Mouse (Mus musculus): ENCODE measurements around the gene Gpc3. TPM values are rescaled to one million over a fixed set of nuclear protein-coding genes. Genes with fewer than 3 reads are reported as not detected.

Gene Gpc3
- 13.2 and 58.4 TPM in 2 replicates for polyA plus RNA-seq (2014; fragmentation: Nextera tagmentation; extraction: Ambion mirVana)

- no peaks in the 10 kb centered on the region for H3K4me1 ChIP-seq (ENCODE audit: control insufficient read depth, insufficient read depth, low read length)
- H3K27ac ChIP-seq (replicated peaks; ENCODE audit: low read depth, low read length), result no peak within 1 kb of the TSS
- no peaks in the 10 kb centered on the region for H3K36me3 ChIP-seq (ENCODE audit: control insufficient read depth, insufficient read depth, low read length)
- peak within 1 kb of the TSS; percentile 79 for H3K4me2 ChIP-seq (ENCODE audit: low read length)
- H3K27me3 ChIP-seq (ENCODE audit: control insufficient read depth, insufficient read depth, low read length), result no peaks in the 10 kb centered on the region
- no peaks in the 10 kb centered on the region for H3K9me3 ChIP-seq (ENCODE audit: control insufficient read depth, low read length)
- DNase-seq, result peak; percentile 40
- peak within 1 kb of the TSS; percentile 45 for H3K4me3 ChIP-seq (replicated peaks; ENCODE audit: low read depth, low read length)
- ATAC-seq (ENCODE audit: low FRiP score, low TSS enrichment), result peak; percentile 89
- 34% methylated on average over 48 of the region's 48 CpGs for WGBS
- H3K9ac ChIP-seq (replicated peaks; ENCODE audit: low read length), result peak within 1 kb of the TSS; percentile 6; the same call in 1 of the 2 replicates
Measured at GRCm38 (mm10) chrX:52613328-52614030, at the start of gene Gpc3. Gene Gpc3 (minus strand): TSS chrX:52613950.

- no peaks in the 10 kb centered on the region for H3K27me3 ChIP-seq (ENCODE audit: control insufficient read depth, insufficient read depth, low read length)
- no peak overlapping the region for H3K9ac ChIP-seq (replicated peaks; ENCODE audit: low read length)
- H3K36me3 ChIP-seq (ENCODE audit: control insufficient read depth, insufficient read depth, low read length), result no peaks in the 10 kb centered on the region
- 25% methylated on average over 10 of the region's 10 CpGs for WGBS
- no peak overlapping the region for H3K4me3 ChIP-seq (replicated peaks; ENCODE audit: low read depth, low read length)
- H3K27ac ChIP-seq (replicated peaks; ENCODE audit: low read depth, low read length), result no peak overlapping the region
- no peaks in the 10 kb centered on the region for H3K9me3 ChIP-seq (ENCODE audit: control insufficient read depth, low read length)
- H3K4me1 ChIP-seq (ENCODE audit: control insufficient read depth, insufficient read depth, low read length), result no peaks in the 10 kb centered on the region
- DNase-seq, result peak; percentile 81
- ATAC-seq (ENCODE audit: low FRiP score, low TSS enrichment), result no peak
- peak overlapping the region; percentile 33; the same call in 1 of the 2 replicates for H3K4me2 ChIP-seq (ENCODE audit: low read length)
Measured at GRCm38 (mm10) chrX:52651975-52652374, 38.2 kb upstream of the Gpc3 start.

- Histone ChIP-seq H3K36me3 (ENCODE audit: control insufficient read depth, insufficient read depth, low read length) (no peaks in the 10 kb centered on the region), H3K27me3 (ENCODE audit: control insufficient read depth, insufficient read depth, low read length) (no peaks in the 10 kb centered on the region), H3K4me2 (ENCODE audit: low read length) (peak overlapping the region; percentile 33; the same call in 1 of the 2 replicates), H3K4me1 (ENCODE audit: control insufficient read depth, insufficient read depth, low read length) (no peaks in the 10 kb centered on the region), H3K27ac (replicated peaks; ENCODE audit: low read depth, low read length) (no peak overlapping the region), H3K9ac (replicated peaks; ENCODE audit: low read length) (no peak overlapping the region), H3K9me3 (ENCODE audit: control insufficient read depth, low read length) (no peaks in the 10 kb centered on the region), H3K4me3 (replicated peaks; ENCODE audit: low read depth, low read length) (no peak overlapping the region)
- ATAC-seq (ENCODE audit: low FRiP score, low TSS enrichment) (no peak), DNase-seq (peak; percentile 57)
- 21% methylated on average over 9 of the region's 9 CpGs for WGBS
Measured at GRCm38 (mm10) chrX:52651472-52651948, 37.8 kb upstream of the Gpc3 start.

GRCm38 (mm10) chrX:52648910-52649785, 35.4 kb upstream of the Gpc3 start:
- no peak overlapping the region for H3K4me3 ChIP-seq (replicated peaks; ENCODE audit: low read depth, low read length)
- ATAC-seq (ENCODE audit: low FRiP score, low TSS enrichment) (no peak), DNase-seq (no peak)
- 0 out of 2 replicates have a peak overlapping the region, but pooled peaks have one; percentile 12 for H3K4me2 ChIP-seq (ENCODE audit: low read length)
- 37% methylated on average over 19 of the region's 19 CpGs for WGBS
- H3K36me3 ChIP-seq (ENCODE audit: control insufficient read depth, insufficient read depth, low read length), result no peaks in the 10 kb centered on the region
- no peaks in the 10 kb centered on the region for H3K4me1 ChIP-seq (ENCODE audit: control insufficient read depth, insufficient read depth, low read length)
- H3K9me3 ChIP-seq (ENCODE audit: control insufficient read depth, low read length), result no peaks in the 10 kb centered on the region
- no peaks in the 10 kb centered on the region for H3K27me3 ChIP-seq (ENCODE audit: control insufficient read depth, insufficient read depth, low read length)
- no peak overlapping the region for H3K9ac ChIP-seq (replicated peaks; ENCODE audit: low read length)
- no peak overlapping the region for H3K27ac ChIP-seq (replicated peaks; ENCODE audit: low read depth, low read length)

GRCm38 (mm10) chrX:52644393-52644792, 30.6 kb upstream of the Gpc3 start:
- WGBS, result 69% methylated on average over 7 of the region's 7 CpGs
- no peaks in the 10 kb centered on the region for H3K4me1 ChIP-seq (ENCODE audit: control insufficient read depth, insufficient read depth, low read length)

GRCm38 (mm10) chrX:52643350-52643749, 29.6 kb upstream of the Gpc3 start:
- H3K27ac ChIP-seq (replicated peaks; ENCODE audit: low read depth, low read length), result no peak overlapping the region
- DNase-seq (no peak), ATAC-seq (ENCODE audit: low FRiP score, low TSS enrichment) (no peak)
- H3K4me3 ChIP-seq (replicated peaks; ENCODE audit: low read depth, low read length), result no peak overlapping the region
- no peak overlapping the region for H3K4me2 ChIP-seq (ENCODE audit: low read length)
- no peaks in the 10 kb centered on the region for H3K4me1 ChIP-seq (ENCODE audit: control insufficient read depth, insufficient read depth, low read length)
- H3K9me3 ChIP-seq (ENCODE audit: control insufficient read depth, low read length), result no peaks in the 10 kb centered on the region
- H3K36me3 ChIP-seq (ENCODE audit: control insufficient read depth, insufficient read depth, low read length), result no peaks in the 10 kb centered on the region
- WGBS, result 68% methylated on average over 2 of the region's 2 CpGs
- no peak overlapping the region for H3K9ac ChIP-seq (replicated peaks; ENCODE audit: low read length)
- no peaks in the 10 kb centered on the region for H3K27me3 ChIP-seq (ENCODE audit: control insufficient read depth, insufficient read depth, low read length)

More at GRCm38 (mm10) chrX:52644393-52644792, 30.6 kb upstream of the Gpc3 start:
- ATAC-seq (ENCODE audit: low FRiP score, low TSS enrichment), result no peak
- Histone ChIP-seq H3K27ac (replicated peaks; ENCODE audit: low read depth, low read length) (no peak overlapping the region), H3K4me2 (ENCODE audit: low read length) (no peak overlapping the region), H3K36me3 (ENCODE audit: control insufficient read depth, insufficient read depth, low read length) (no peaks in the 10 kb centered on the region), H3K9me3 (ENCODE audit: control insufficient read depth, low read length) (no peaks in the 10 kb centered on the region), H3K9ac (replicated peaks; ENCODE audit: low read length) (no peak overlapping the region), H3K4me3 (replicated peaks; ENCODE audit: low read depth, low read length) (no peak overlapping the region), H3K27me3 (ENCODE audit: control insufficient read depth, insufficient read depth, low read length) (no peaks in the 10 kb centered on the region)
- no peak for DNase-seq

GRCm38 (mm10) chrX:52642126-52642525, 28.4 kb upstream of the Gpc3 start:
- ATAC-seq (ENCODE audit: low FRiP score, low TSS enrichment), result no peak
- no peaks in the 10 kb centered on the region for H3K27me3 ChIP-seq (ENCODE audit: control insufficient read depth, insufficient read depth, low read length)
- no peaks in the 10 kb centered on the region for H3K4me1 ChIP-seq (ENCODE audit: control insufficient read depth, insufficient read depth, low read length)
- H3K9me3 ChIP-seq (ENCODE audit: control insufficient read depth, low read length), result no peaks in the 10 kb centered on the region
- no peak for DNase-seq
- H3K4me3 ChIP-seq (replicated peaks; ENCODE audit: low read depth, low read length), result no peak overlapping the region
- H3K4me2 ChIP-seq (ENCODE audit: low read length), result no peak overlapping the region
- no peaks in the 10 kb centered on the region for H3K36me3 ChIP-seq (ENCODE audit: control insufficient read depth, insufficient read depth, low read length)
- no peak overlapping the region for H3K27ac ChIP-seq (replicated peaks; ENCODE audit: low read depth, low read length)
- no peak overlapping the region for H3K9ac ChIP-seq (replicated peaks; ENCODE audit: low read length)
- 82% methylated on average over 2 of the region's 2 CpGs for WGBS

GRCm38 (mm10) chrX:52637419-52637818, 23.7 kb upstream of the Gpc3 start:
- DNase-seq (no peak), ATAC-seq (ENCODE audit: low FRiP score, low TSS enrichment) (no peak)
- no peak overlapping the region for H3K27ac ChIP-seq (replicated peaks; ENCODE audit: low read depth, low read length)
- no peaks in the 10 kb centered on the region for H3K27me3 ChIP-seq (ENCODE audit: control insufficient read depth, insufficient read depth, low read length)
- no peak overlapping the region for H3K4me3 ChIP-seq (replicated peaks; ENCODE audit: low read depth, low read length)
- no peak overlapping the region for H3K9ac ChIP-seq (replicated peaks; ENCODE audit: low read length)
- no peaks in the 10 kb centered on the region for H3K9me3 ChIP-seq (ENCODE audit: control insufficient read depth, low read length)
- H3K36me3 ChIP-seq (ENCODE audit: control insufficient read depth, insufficient read depth, low read length), result no peaks in the 10 kb centered on the region
- H3K4me2 ChIP-seq (ENCODE audit: low read length), result no peak overlapping the region
- no peaks in the 10 kb centered on the region for H3K4me1 ChIP-seq (ENCODE audit: control insufficient read depth, insufficient read depth, low read length)

Measured in midbrain, embryonic 14.5 days (tissue).